Mouse (Mus musculus): ENCODE results near the gene Ubtd1. TPM values are rescaled to one million over a fixed set of nuclear protein-coding genes. Genes with fewer than 3 reads are reported as not detected.
"Not testable (repeated sequence)": the region's sequence is repeated elsewhere in the genome, so short reads cannot be mapped to it uniquely, and the experiment has no call there.

Ubtd1 gene
- polyA plus RNA-seq, 1 experiment from 2014 or later = 4.9 TPM

GRCm38 (mm10) chr19:42078566-42078965 is 97.0 kb downstream of the Ubtd1 start:
- no peaks in the 10 kb centered on the region for H3K27me3 ChIP-seq (ENCODE audit: control insufficient read depth, insufficient read depth, low read depth, low read length)
- no peaks in the 10 kb centered on the region for H3K36me3 ChIP-seq (ENCODE audit: control insufficient read depth, insufficient read depth)
- no peak overlapping the region for H3K4me2 ChIP-seq (ENCODE audit: low read depth, low read length)
- no peak overlapping the region for H3K4me3 ChIP-seq (ENCODE audit: low read depth, low read length)
- ATAC-seq (ENCODE audit: low read depth) = no peak
- no peak overlapping the region for H3K9ac ChIP-seq (ENCODE audit: low read depth, low read length)
- no peak overlapping the region for H3K27ac ChIP-seq (ENCODE audit: low read length)
- 82% methylated on average over 8 of the region's 8 CpGs for WGBS (ENCODE audit: insufficient replicate concordance)
- H3K9me3 ChIP-seq (replicated peaks; ENCODE audit: control insufficient read depth, low read length) = no peaks in the 10 kb centered on the region
- H3K4me1 ChIP-seq (ENCODE audit: control insufficient read depth, low read depth, low read length) = no peaks in the 10 kb centered on the region

GRCm38 (mm10) chr19:42079006-42079405 is 97.4 kb downstream of the Ubtd1 start:
- no peak for ATAC-seq (ENCODE audit: low read depth)
- Histone ChIP-seq H3K4me3 (ENCODE audit: low read depth, low read length) (no peak overlapping the region), H3K27me3 (ENCODE audit: control insufficient read depth, insufficient read depth, low read depth, low read length) (no peaks in the 10 kb centered on the region), H3K9me3 (replicated peaks; ENCODE audit: control insufficient read depth, low read length) (no peaks in the 10 kb centered on the region), H3K4me2 (ENCODE audit: low read depth, low read length) (no peak overlapping the region), H3K36me3 (ENCODE audit: control insufficient read depth, insufficient read depth) (no peaks in the 10 kb centered on the region), H3K9ac (ENCODE audit: low read depth, low read length) (no peak overlapping the region), H3K27ac (ENCODE audit: low read length) (no peak overlapping the region), H3K4me1 (ENCODE audit: control insufficient read depth, low read depth, low read length) (no peaks in the 10 kb centered on the region)
- 70% methylated on average over 12 of the region's 12 CpGs for whole genome bisulfite sequencing (ENCODE audit: insufficient replicate concordance)

- 52% methylated on average over 5 of the region's 5 CpGs for WGBS (ENCODE audit: insufficient replicate concordance)
- H3K27ac ChIP-seq (ENCODE audit: low read length) = no peak overlapping the region
- no peaks in the 10 kb centered on the region for H3K4me1 ChIP-seq (ENCODE audit: control insufficient read depth, low read depth, low read length)
- H3K4me2 ChIP-seq (ENCODE audit: low read depth, low read length) = no peak overlapping the region
- no peak for ATAC-seq (ENCODE audit: low read depth)
- no peak overlapping the region for H3K9ac ChIP-seq (ENCODE audit: low read depth, low read length)
- H3K36me3 ChIP-seq (ENCODE audit: control insufficient read depth, insufficient read depth) = no peaks in the 10 kb centered on the region
- no peaks in the 10 kb centered on the region for H3K27me3 ChIP-seq (ENCODE audit: control insufficient read depth, insufficient read depth, low read depth, low read length)
- no peaks in the 10 kb centered on the region for H3K9me3 ChIP-seq (replicated peaks; ENCODE audit: control insufficient read depth, low read length)
- no peak overlapping the region for H3K4me3 ChIP-seq (ENCODE audit: low read depth, low read length)
Observed at GRCm38 (mm10) chr19:42079950-42080349, 98.4 kb downstream of the Ubtd1 start.

- WGBS (ENCODE audit: insufficient replicate concordance) = 70% methylated on average over 11 of the region's 11 CpGs
Observed at GRCm38 (mm10) chr19:42080469-42080868, 98.9 kb downstream of the Ubtd1 start.

GRCm38 (mm10) chr19:42081613-42082012 is 100.0 kb downstream of the Ubtd1 start:
- H3K27ac ChIP-seq (ENCODE audit: low read length); H3K4me2 ChIP-seq (ENCODE audit: low read depth, low read length); ATAC-seq (ENCODE audit: low read depth); H3K9ac ChIP-seq (ENCODE audit: low read depth, low read length); H3K9me3 ChIP-seq (replicated peaks; ENCODE audit: control insufficient read depth, low read length); H3K36me3 ChIP-seq (ENCODE audit: control insufficient read depth, insufficient read depth); H3K27me3 ChIP-seq (ENCODE audit: control insufficient read depth, insufficient read depth, low read depth, low read length); H3K4me1 ChIP-seq (ENCODE audit: control insufficient read depth, low read depth, low read length); H3K4me3 ChIP-seq (ENCODE audit: low read depth, low read length): not testable (repeated sequence)
- WGBS (ENCODE audit: insufficient replicate concordance) = 59% methylated on average over 5 of the region's 5 CpGs

More at GRCm38 (mm10) chr19:42080469-42080868, 98.9 kb downstream of the Ubtd1 start:
- Histone ChIP-seq H3K27ac (ENCODE audit: low read length) (no peak overlapping the region), H3K4me3 (ENCODE audit: low read depth, low read length) (no peak overlapping the region), H3K9ac (ENCODE audit: low read depth, low read length) (no peak overlapping the region), H3K4me1 (ENCODE audit: control insufficient read depth, low read depth, low read length) (no peaks in the 10 kb centered on the region), H3K9me3 (replicated peaks; ENCODE audit: control insufficient read depth, low read length) (no peaks in the 10 kb centered on the region), H3K36me3 (ENCODE audit: control insufficient read depth, insufficient read depth) (no peaks in the 10 kb centered on the region), H3K4me2 (ENCODE audit: low read depth, low read length) (no peak overlapping the region), H3K27me3 (ENCODE audit: control insufficient read depth, insufficient read depth, low read depth, low read length) (no peaks in the 10 kb centered on the region)
- ATAC-seq (ENCODE audit: low read depth) = no peak

Other genes with a start within 250 kb of the Ubtd1 start
- gene Slit1, start 238.1 kb upstream of the Ubtd1 start, polyA plus RNA-seq (2015; fragmentation: Nextera tagmentation; extraction: Ambion mirVana) = 0.13 and 0.26 TPM in 2 replicates
- 25.6 and 27.5 TPM in 2 replicates for gene Arhgap19, start 179.7 kb upstream of the Ubtd1 start, polyA plus RNA-seq (2015; fragmentation: Nextera tagmentation; extraction: Ambion mirVana)
- 8.3 and 8.5 TPM in 2 replicates for gene Frat1, start 151.8 kb upstream of the Ubtd1 start, polyA plus RNA-seq (2015; fragmentation: Nextera tagmentation; extraction: Ambion mirVana)
- gene Frat2, start 133.6 kb upstream of the Ubtd1 start, polyA plus RNA-seq (2015; fragmentation: Nextera tagmentation; extraction: Ambion mirVana) = 2.5 and 2.7 TPM in 2 replicates
- 7.4 and 7.5 TPM in 2 replicates for gene Rrp12, start 85.6 kb upstream of the Ubtd1 start, polyA plus RNA-seq (2015; fragmentation: Nextera tagmentation; extraction: Ambion mirVana)
- 366 and 408 TPM in 2 replicates for gene Pgam1, start 69.8 kb upstream of the Ubtd1 start, polyA plus RNA-seq (2015; fragmentation: Nextera tagmentation; extraction: Ambion mirVana)
- gene Exosc1, start 48.3 kb upstream of the Ubtd1 start, polyA plus RNA-seq (2015; fragmentation: Nextera tagmentation; extraction: Ambion mirVana) = 25.4 and 27.3 TPM in 2 replicates
- 32.1 and 32.5 TPM in 2 replicates for gene Zdhhc16, start 48.3 kb upstream of the Ubtd1 start, polyA plus RNA-seq (2015; fragmentation: Nextera tagmentation; extraction: Ambion mirVana)
- 10.1 and 11.1 TPM in 2 replicates for gene Mms19, start 606 bp upstream of the Ubtd1 start, polyA plus RNA-seq (2015; fragmentation: Nextera tagmentation; extraction: Ambion mirVana)
- 0.07 and 0.15 TPM in 2 replicates for gene Ankrd2, start 54.2 kb downstream of the Ubtd1 start, polyA plus RNA-seq (2015; fragmentation: Nextera tagmentation; extraction: Ambion mirVana)
- gene Hoga1, start 63.8 kb downstream of the Ubtd1 start, polyA plus RNA-seq (2015; fragmentation: Nextera tagmentation; extraction: Ambion mirVana) = 62.9 and 70.5 TPM in 2 replicates
- 0.34 and 0.35 TPM in 2 replicates for gene 4933411K16Rik, start 70.5 kb downstream of the Ubtd1 start, polyA plus RNA-seq (2015; fragmentation: Nextera tagmentation; extraction: Ambion mirVana)
- gene Morn4, start 104.6 kb downstream of the Ubtd1 start, polyA plus RNA-seq (2015; fragmentation: Nextera tagmentation; extraction: Ambion mirVana) = 1.1 TPM in 2 replicates
- 2.9 and 4.0 TPM in 2 replicates for gene Pi4k2a, start 108.7 kb downstream of the Ubtd1 start, polyA plus RNA-seq (2015; fragmentation: Nextera tagmentation; extraction: Ambion mirVana)
- gene Avpi1, start 147.3 kb downstream of the Ubtd1 start, polyA plus RNA-seq (2015; fragmentation: Nextera tagmentation; extraction: Ambion mirVana) = 22.5 and 24.8 TPM in 2 replicates
- 2.0 TPM in 2 replicates for gene Marveld1, start 165.6 kb downstream of the Ubtd1 start, polyA plus RNA-seq (2015; fragmentation: Nextera tagmentation; extraction: Ambion mirVana)
- gene Zfyve27, start 182.2 kb downstream of the Ubtd1 start, polyA plus RNA-seq (2015; fragmentation: Nextera tagmentation; extraction: Ambion mirVana) = 8.5 and 9.9 TPM in 2 replicates
- 0.37 TPM in 1 of 2 replicates, not detected in the other for gene Sfrp5, start 220.5 kb downstream of the Ubtd1 start, polyA plus RNA-seq (2015; fragmentation: Nextera tagmentation; extraction: Ambion mirVana)